Mouse (Mus musculus): Measurements from ENCODE around the gene Dgkg. TPM values are rescaled to one million over a fixed set of nuclear protein-coding genes. Genes with fewer than 3 reads are reported as not detected.

The Dgkg gene
- polyA plus RNA-seq, 1 experiment: not detected

GRCm38 (mm10) chr16:22429377-22429776 lies 227.6 kb downstream of the Dgkg start:
- no peak for TF ChIP-seq POLR2A (IDR thresholded peaks at IDR 0.05; ENCODE audit: insufficient read depth, low read depth, low read length)
- TF ChIP-seq CTCF (IDR thresholded peaks at IDR 0.05; ENCODE audit: insufficient read depth, low read depth, low read length): no peak
- no peak overlapping the region for H3K27ac ChIP-seq (ENCODE audit: insufficient read depth, low read depth, low read length)
- H3K4me3 ChIP-seq (ENCODE audit: insufficient read depth, low read depth, low read length): no peak overlapping the region
- H3K4me1 ChIP-seq (ENCODE audit: control insufficient read depth, insufficient read depth, low read length): peaks cover 23% of the 10 kb centered on the region
- WGBS: 28% methylated on average over 8 of the region's 8 CpGs

- Histone ChIP-seq H3K27ac (ENCODE audit: insufficient read depth, low read depth, low read length) (no peak overlapping the region), H3K4me1 (ENCODE audit: control insufficient read depth, insufficient read depth, low read length) (peaks cover 20% of the 10 kb centered on the region), H3K4me3 (ENCODE audit: insufficient read depth, low read depth, low read length) (no peak overlapping the region)
- TF ChIP-seq CTCF (IDR thresholded peaks at IDR 0.05; ENCODE audit: insufficient read depth, low read depth, low read length) (no peak), POLR2A (IDR thresholded peaks at IDR 0.05; ENCODE audit: insufficient read depth, low read depth, low read length) (no peak)
- WGBS: 13% methylated on average over 9 of the region's 9 CpGs
Observed at GRCm38 (mm10) chr16:22428853-22429341, 228.1 kb downstream of the Dgkg start.

GRCm38 (mm10) chr16:22426866-22427265 lies 230.2 kb downstream of the Dgkg start:
- peaks cover 13% of the 10 kb centered on the region for H3K4me1 ChIP-seq (ENCODE audit: control insufficient read depth, insufficient read depth, low read length)
- WGBS: 80% methylated on average over 7 of the region's 7 CpGs
- H3K27ac ChIP-seq (ENCODE audit: insufficient read depth, low read depth, low read length): no peak overlapping the region
- TF ChIP-seq CTCF (IDR thresholded peaks at IDR 0.05; ENCODE audit: insufficient read depth, low read depth, low read length): no peak
- no peak for TF ChIP-seq POLR2A (IDR thresholded peaks at IDR 0.05; ENCODE audit: insufficient read depth, low read depth, low read length)
- no peak overlapping the region for H3K4me3 ChIP-seq (ENCODE audit: insufficient read depth, low read depth, low read length)

- WGBS: 72% methylated on average over 5 of the region's 5 CpGs
- no peak overlapping the region for H3K27ac ChIP-seq (ENCODE audit: insufficient read depth, low read depth, low read length)
Observed at GRCm38 (mm10) chr16:22422256-22422655, 234.8 kb downstream of the Dgkg start.

More at GRCm38 (mm10) chr16:22422256-22422655, 234.8 kb downstream of the Dgkg start:
- no peak overlapping the region for H3K4me3 ChIP-seq (ENCODE audit: insufficient read depth, low read depth, low read length)
- peaks cover 4% of the 10 kb centered on the region; the same call in 1 of the 2 replicates for H3K4me1 ChIP-seq (ENCODE audit: control insufficient read depth, insufficient read depth, low read length)
- TF ChIP-seq CTCF (IDR thresholded peaks at IDR 0.05; ENCODE audit: insufficient read depth, low read depth, low read length) (no peak), POLR2A (IDR thresholded peaks at IDR 0.05; ENCODE audit: insufficient read depth, low read depth, low read length) (no peak)

Other genes starting within 250 kb of the Dgkg start
- gene Etv5, start 217.5 kb downstream of the Dgkg start, polyA plus RNA-seq (2012; ENCODE audit: insufficient read depth, insufficient read length, low replicate concordance, missing spikeins): not detected in 2 replicates
- not detected in 2 replicates for gene Crygs, start 154.4 kb upstream of the Dgkg start, polyA plus RNA-seq (2012; ENCODE audit: insufficient read depth, insufficient read length, low replicate concordance, missing spikeins)
- gene Tbccd1, start 200.4 kb upstream of the Dgkg start, polyA plus RNA-seq (2012; ENCODE audit: insufficient read depth, insufficient read length, low replicate concordance, missing spikeins): not detected in 2 replicates
- gene Dnajb11, start 200.6 kb upstream of the Dgkg start, polyA plus RNA-seq (2012; ENCODE audit: insufficient read depth, insufficient read length, low replicate concordance, missing spikeins): not detected in 2 replicates
- gene Ahsg, start 234.1 kb upstream of the Dgkg start, polyA plus RNA-seq (2012; ENCODE audit: insufficient read depth, insufficient read length, low replicate concordance, missing spikeins): not detected in 2 replicates

All from olfactory bulb, adult 2 months (tissue).